Mouse (Mus musculus): ENCODE data around the gene Itgae. TPM values are rescaled to one million over a fixed set of nuclear protein-coding genes. Genes with fewer than 3 reads are reported as not detected.
A peak's percentile ranks its signal among the peaks of the same experiment; 100 is the strongest.

The Itgae gene
- polyA plus RNA-seq (2012; rRNA removed), result 24.1 and 24.6 TPM in 2 replicates

- TF ChIP-seq POLR2A (IDR thresholded peaks at IDR 0.05; ENCODE audit: control insufficient read depth, extremely low read depth, insufficient read depth, low read length, poor library complexity) (no peak), CTCF (IDR thresholded peaks at IDR 0.05; ENCODE audit: borderline replicate concordance, control insufficient read depth, extremely low read depth, insufficient read depth, low read length, poor library complexity) (no peak)
- no peak for DNase-seq
- H3K27me3 ChIP-seq (ENCODE audit: control insufficient read depth, insufficient read depth, low read length), result no peaks in the 10 kb centered on the region
- peak within 1 kb of the TSS; percentile 41; the same call in 1 of the 2 replicates for H3K27ac ChIP-seq (ENCODE audit: control insufficient read depth, insufficient read depth, low read length)
- H3K4me1 ChIP-seq (replicated peaks; ENCODE audit: control insufficient read depth, insufficient read depth, low read length), result peaks cover 28% of the 10 kb centered on the region
- H3K4me3 ChIP-seq (ENCODE audit: control insufficient read depth, insufficient read depth, low read length), result peak within 1 kb of the TSS; percentile 17
- 50% methylated on average over 4 of the region's 4 CpGs for WGBS
- no peaks in the 10 kb centered on the region for H3K36me3 ChIP-seq (ENCODE audit: control insufficient read depth, insufficient read depth, low read length)
Observed at GRCm38 (mm10) chr11:73090283-73090682, at the start of gene Itgae. Gene Itgae, plus strand, starts transcription at chr11:73090583.

- peaks cover 5% of the 10 kb centered on the region; the same call in 1 of the 2 replicates for H3K36me3 ChIP-seq (ENCODE audit: control insufficient read depth, insufficient read depth, low read length)
- H3K27me3 ChIP-seq (ENCODE audit: control insufficient read depth, insufficient read depth, low read length), result no peaks in the 10 kb centered on the region
- no peak overlapping the region for H3K27ac ChIP-seq (ENCODE audit: control insufficient read depth, insufficient read depth, low read length)
- H3K4me3 ChIP-seq (ENCODE audit: control insufficient read depth, insufficient read depth, low read length), result no peak overlapping the region
- DNase-seq, result no peak
- peaks cover 8% of the 10 kb centered on the region for H3K4me1 ChIP-seq (replicated peaks; ENCODE audit: control insufficient read depth, insufficient read depth, low read length)
- no peak for TF ChIP-seq POLR2A (IDR thresholded peaks at IDR 0.05; ENCODE audit: control insufficient read depth, extremely low read depth, insufficient read depth, low read length, poor library complexity)
- no peak for TF ChIP-seq CTCF (IDR thresholded peaks at IDR 0.05; ENCODE audit: borderline replicate concordance, control insufficient read depth, extremely low read depth, insufficient read depth, low read length, poor library complexity)
- 92% methylated on average over 6 of the region's 6 CpGs for WGBS
Observed at GRCm38 (mm10) chr11:73044229-73044755, 46.1 kb upstream of the Itgae start.

GRCm38 (mm10) chr11:73044789-73045188, 45.6 kb upstream of the Itgae start:
- H3K4me3 ChIP-seq (ENCODE audit: control insufficient read depth, insufficient read depth, low read length), result no peak overlapping the region
- H3K4me1 ChIP-seq (replicated peaks; ENCODE audit: control insufficient read depth, insufficient read depth, low read length), result peaks cover 8% of the 10 kb centered on the region
- peaks cover 5% of the 10 kb centered on the region; the same call in 1 of the 2 replicates for H3K36me3 ChIP-seq (ENCODE audit: control insufficient read depth, insufficient read depth, low read length)
- no peak for TF ChIP-seq CTCF (IDR thresholded peaks at IDR 0.05; ENCODE audit: borderline replicate concordance, control insufficient read depth, extremely low read depth, insufficient read depth, low read length, poor library complexity)
- no peak for TF ChIP-seq POLR2A (IDR thresholded peaks at IDR 0.05; ENCODE audit: control insufficient read depth, extremely low read depth, insufficient read depth, low read length, poor library complexity)
- no peak overlapping the region for H3K27ac ChIP-seq (ENCODE audit: control insufficient read depth, insufficient read depth, low read length)
- no peaks in the 10 kb centered on the region for H3K27me3 ChIP-seq (ENCODE audit: control insufficient read depth, insufficient read depth, low read length)
- 84% methylated on average over 4 of the region's 4 CpGs for WGBS
- DNase-seq, result no peak

GRCm38 (mm10) chr11:73047542-73047996, 42.8 kb upstream of the Itgae start, which contains the start of gene Ncbp3:
Gene Ncbp3, plus strand, starts transcription at chr11:73047783.
- WGBS, result under 1% methylated on average over 39 of the region's 39 CpGs
- H3K4me1 ChIP-seq (replicated peaks; ENCODE audit: control insufficient read depth, insufficient read depth, low read length), result peaks cover 8% of the 10 kb centered on the region
- peak; percentile 99 for DNase-seq
- H3K36me3 ChIP-seq (ENCODE audit: control insufficient read depth, insufficient read depth, low read length), result peaks cover 14% of the 10 kb centered on the region
- no peaks in the 10 kb centered on the region for H3K27me3 ChIP-seq (ENCODE audit: control insufficient read depth, insufficient read depth, low read length)
- peak within 1 kb of the TSS; percentile 97 for H3K4me3 ChIP-seq (ENCODE audit: control insufficient read depth, insufficient read depth, low read length)
- TF ChIP-seq CTCF (IDR thresholded peaks at IDR 0.05; ENCODE audit: borderline replicate concordance, control insufficient read depth, extremely low read depth, insufficient read depth, low read length, poor library complexity) (peak; percentile 82; the same call in 1 of the 2 replicates), POLR2A (IDR thresholded peaks at IDR 0.05; ENCODE audit: control insufficient read depth, extremely low read depth, insufficient read depth, low read length, poor library complexity) (peak; percentile 76)
- H3K27ac ChIP-seq (ENCODE audit: control insufficient read depth, insufficient read depth, low read length), result peak within 1 kb of the TSS; percentile 53; the same call in 1 of the 2 replicates

GRCm38 (mm10) chr11:73048030-73048876, 42.1 kb upstream of the Itgae start:
- H3K4me3 ChIP-seq (ENCODE audit: control insufficient read depth, insufficient read depth, low read length), result peak overlapping the region; percentile 97
- H3K27ac ChIP-seq (ENCODE audit: control insufficient read depth, insufficient read depth, low read length), result peak overlapping the region; percentile 53; the same call in 1 of the 2 replicates
- H3K4me1 ChIP-seq (replicated peaks; ENCODE audit: control insufficient read depth, insufficient read depth, low read length), result peaks cover 8% of the 10 kb centered on the region
- no peak for TF ChIP-seq POLR2A (IDR thresholded peaks at IDR 0.05; ENCODE audit: control insufficient read depth, extremely low read depth, insufficient read depth, low read length, poor library complexity)
- TF ChIP-seq CTCF (IDR thresholded peaks at IDR 0.05; ENCODE audit: borderline replicate concordance, control insufficient read depth, extremely low read depth, insufficient read depth, low read length, poor library complexity), result no peak
- DNase-seq, result peak; percentile 76
- peaks cover 16% of the 10 kb centered on the region for H3K36me3 ChIP-seq (ENCODE audit: control insufficient read depth, insufficient read depth, low read length)
- H3K27me3 ChIP-seq (ENCODE audit: control insufficient read depth, insufficient read depth, low read length), result no peaks in the 10 kb centered on the region
- under 1% methylated on average over 55 of the region's 55 CpGs for WGBS

DNA sequence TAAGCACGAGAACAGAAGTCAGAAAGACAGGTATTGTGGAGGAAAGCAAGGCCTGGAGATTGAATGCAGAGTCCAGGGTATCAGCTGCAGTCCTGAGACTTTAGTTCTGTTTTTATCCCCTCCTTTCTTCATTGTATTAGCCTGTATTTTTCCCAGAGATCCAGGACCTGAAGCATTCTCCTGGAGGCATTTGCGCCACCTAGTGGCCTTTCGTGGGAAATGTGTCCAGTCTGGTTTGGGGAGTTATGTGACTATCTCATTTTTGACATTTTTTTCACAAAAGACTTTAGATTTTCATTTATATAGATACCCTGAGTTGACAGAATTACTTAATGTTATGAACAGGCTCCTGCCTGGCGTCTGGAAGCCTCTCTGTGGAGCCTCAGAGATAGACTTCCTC, 41.0 kb upstream of the Itgae start:
- Histone ChIP-seq H3K27me3 (ENCODE audit: control insufficient read depth, insufficient read depth, low read length) (no peaks in the 10 kb centered on the region), H3K27ac (ENCODE audit: control insufficient read depth, insufficient read depth, low read length) (no peak overlapping the region), H3K36me3 (ENCODE audit: control insufficient read depth, insufficient read depth, low read length) (peaks cover 27% of the 10 kb centered on the region), H3K4me1 (replicated peaks; ENCODE audit: control insufficient read depth, insufficient read depth, low read length) (peaks cover 8% of the 10 kb centered on the region), H3K4me3 (ENCODE audit: control insufficient read depth, insufficient read depth, low read length) (no peak overlapping the region)
- DNase-seq, result peak; percentile 54
- TF ChIP-seq POLR2A (IDR thresholded peaks at IDR 0.05; ENCODE audit: control insufficient read depth, extremely low read depth, insufficient read depth, low read length, poor library complexity) (no peak), CTCF (IDR thresholded peaks at IDR 0.05; ENCODE audit: borderline replicate concordance, control insufficient read depth, extremely low read depth, insufficient read depth, low read length, poor library complexity) (no peak)
- 24% methylated on average over 4 of the region's 4 CpGs for WGBS
